Mouse (Mus musculus) embryonic fibroblast, embryonic 13.5 days (primary cell): ENCODE data around the gene Hk2. TPM values are rescaled to one million over a fixed set of nuclear protein-coding genes. Genes with fewer than 3 reads are reported as not detected.
"Not testable (repeated sequence)": the region's sequence is repeated elsewhere in the genome, so short reads cannot be mapped to it uniquely, and the experiment has no call there.

Experiments used
- H3K27ac ChIP-seq: 2 replicates; pipeline ENCODE4 v1.5.1; 2012; ENCODE audit warnings: low read length, control low read depth, inconsistent platforms; ENCODE audit not compliant: insufficient read depth
- H3K4me1 ChIP-seq: 2 replicates; pipeline ENCODE4 v1.6.1; 2011; ENCODE audit warnings: low read length; ENCODE audit not compliant: control insufficient read depth, insufficient read depth
- H3K4me3 ChIP-seq: 2 replicates; pipeline ENCODE4 v1.5.1; 2011; ENCODE audit warnings: mild to moderate bottlenecking, control low read depth, low read length; ENCODE audit not compliant: insufficient read depth
- CTCF ChIP-seq: IDR thresholded peaks from 2 replicates; pipeline ENCODE4 v1.5.1; 2011; ENCODE audit warnings: mild to moderate bottlenecking, control low read depth, low read length, moderate library complexity, borderline replicate concordance; ENCODE audit not compliant: insufficient read depth
- POLR2A ChIP-seq: IDR thresholded peaks from 2 replicates; pipeline ENCODE4 v1.6.1; 2011; ENCODE audit warnings: low read depth, mild to moderate bottlenecking, control low read depth, low read length, moderate library complexity
- polyA plus RNA-seq: library from polyadenylated mRNA; stranded (reverse); fragments of >200 nt; gene quantifications from 2 replicates; pipeline ENCODE4 v1.2.4, GENCODE M21; 2011; ENCODE audit warnings: low read depth; ENCODE audit not compliant: missing spikeins, insufficient read length

Hk2 gene
- polyA plus RNA-seq, 1 experiment = 26.2 TPM

GRCm38 (mm10) chr6:82703710-82704109, 70.5 kb downstream of the Hk2 start:
- TF ChIP-seq CTCF = no peak
- Histone ChIP-seq H3K4me1 (no peaks in the 10 kb centered on the region), H3K27ac (no peak overlapping the region), H3K4me3 (no peak overlapping the region)

GRCm38 (mm10) chr6:82702593-82703017, 71.6 kb downstream of the Hk2 start:
- Histone ChIP-seq H3K27ac (no peak overlapping the region), H3K4me3 (no peak overlapping the region), H3K4me1 (no peaks in the 10 kb centered on the region)
- peak; percentile 87 for TF ChIP-seq CTCF
- no peak for TF ChIP-seq POLR2A

GRCm38 (mm10) chr6:82701296-82701695, 73.0 kb downstream of the Hk2 start:
- Histone ChIP-seq H3K4me1 (no peaks in the 10 kb centered on the region; the same call in 1 of the 2 replicates), H3K4me3 (no peak overlapping the region), H3K27ac (no peak overlapping the region)
- TF ChIP-seq CTCF (no peak), POLR2A (no peak)

GRCm38 (mm10) chr6:82699831-82700230, 74.4 kb downstream of the Hk2 start:
- TF ChIP-seq CTCF (no peak), POLR2A (no peak)

GRCm38 (mm10) chr6:82696736-82697135, 77.5 kb downstream of the Hk2 start:
- no peak overlapping the region for H3K4me3 ChIP-seq
- no peak overlapping the region for H3K27ac ChIP-seq
- H3K4me1 ChIP-seq = peaks cover 4% of the 10 kb centered on the region
- TF ChIP-seq CTCF (no peak), POLR2A (no peak)

More at GRCm38 (mm10) chr6:82699831-82700230, 74.4 kb downstream of the Hk2 start:
- H3K27ac ChIP-seq = no peak overlapping the region
- H3K4me1 ChIP-seq = peaks cover 4% of the 10 kb centered on the region
- no peak overlapping the region for H3K4me3 ChIP-seq

GRCm38 (mm10) chr6:82694668-82695067, 79.6 kb downstream of the Hk2 start:
- Histone ChIP-seq H3K4me3 (no peak overlapping the region), H3K27ac (no peak overlapping the region), H3K4me1 (peaks cover 4% of the 10 kb centered on the region)
- TF ChIP-seq POLR2A = no peak
- TF ChIP-seq CTCF = no peak

GRCm38 (mm10) chr6:82689474-82689873, 84.8 kb downstream of the Hk2 start:
- TF ChIP-seq CTCF (no peak), POLR2A (no peak)
- no peaks in the 10 kb centered on the region for H3K4me1 ChIP-seq
- no peak overlapping the region for H3K4me3 ChIP-seq

GRCm38 (mm10) chr6:82688586-82688985, 85.7 kb downstream of the Hk2 start:
- not testable (repeated sequence) for H3K4me3 ChIP-seq, H3K27ac ChIP-seq, H3K4me1 ChIP-seq

More at GRCm38 (mm10) chr6:82689474-82689873, 84.8 kb downstream of the Hk2 start:
- H3K27ac ChIP-seq = no peak overlapping the region

GRCm38 (mm10) chr6:82684136-82684535, 90.1 kb downstream of the Hk2 start:
- Histone ChIP-seq H3K27ac (no peak overlapping the region), H3K4me3 (no peak overlapping the region), H3K4me1 (no peaks in the 10 kb centered on the region)
- no peak for TF ChIP-seq POLR2A
- TF ChIP-seq CTCF = no peak

GRCm38 (mm10) chr6:82679286-82679685, 95.0 kb downstream of the Hk2 start:
- H3K27ac ChIP-seq, H3K4me3 ChIP-seq: not testable (repeated sequence)

GRCm38 (mm10) chr6:82677629-82678028, 96.6 kb downstream of the Hk2 start:
- not testable (repeated sequence) for H3K4me3 ChIP-seq, H3K27ac ChIP-seq, H3K4me1 ChIP-seq

More at GRCm38 (mm10) chr6:82679286-82679685, 95.0 kb downstream of the Hk2 start:
- H3K4me1 ChIP-seq = not testable (repeated sequence)

Other genes starting within 250 kb of the Hk2 start
- 54.9 and 75.0 TPM in 2 replicates for gene Pole4, start 69.1 kb downstream of the Hk2 start, polyA plus RNA-seq
- gene Sema4f, start 165.3 kb upstream of the Hk2 start, polyA plus RNA-seq = 1.3 and 2.7 TPM in 2 replicates
- gene M1ap, start 172.4 kb upstream of the Hk2 start, polyA plus RNA-seq = 0.78 TPM in 1 of 2 replicates, not detected in the other